Mouse (Mus musculus): Measurements from ENCODE around the gene Ccdc65. TPM values are rescaled to one million over a fixed set of nuclear protein-coding genes. Genes with fewer than 3 reads are reported as not detected.

The Ccdc65 gene
- total and polyA plus RNA-seq, 3 experiments: 0.13 TPM; not detected in 2

GRCm38 (mm10) chr15:98664042-98664907, 43.7 kb upstream of the Ccdc65 start (continued):
- peak; percentile 58; the same call in 1 of the 2 replicates for TF ChIP-seq MYC (IDR thresholded peaks at IDR 0.05; ENCODE audit: low read depth, low read length)
- no peak for TF ChIP-seq ZKSCAN1 (IDR thresholded peaks at IDR 0.05; ENCODE audit: low read depth, low read length)
- TF ChIP-seq ZNF384 (IDR thresholded peaks at IDR 0.05; ENCODE audit: low read depth, low read length): peak; percentile 89
- peak; percentile 72 for TF ChIP-seq GATA1 (IDR thresholded peaks at IDR 0.05; ENCODE audit: low read depth, low read length)
- TF ChIP-seq RCOR1 (IDR thresholded peaks at IDR 0.05; ENCODE audit: low read depth, low read length): 0 out of 2 replicates have a peak, but pooled peaks have one; percentile 27
- peak; percentile 84; the same call in 1 of the 2 replicates for TF ChIP-seq CHD1 (IDR thresholded peaks at IDR 0.05; ENCODE audit: low read depth, low read length)
- TF ChIP-seq CTCF (IDR thresholded peaks at IDR 0.05 in 2 of 3, conservative IDR thresholded peaks at IDR 0.05 in 1 of 3; ENCODE audit: control insufficient read depth in 1 of 3, insufficient read depth in 1 of 3, low read depth in 2 of 3, low read length in 3 of 3, poor library complexity in 1 of 3, severe bottlenecking in 1 of 3): peak; percentile 15 to 87 (median 50); a peak in 5 of 6 replicates
- no peak for TF ChIP-seq POLR2AphosphoS2 (IDR thresholded peaks at IDR 0.05; ENCODE audit: low read length)
- TF ChIP-seq MYB (IDR thresholded peaks at IDR 0.05; ENCODE audit: low read depth, low read length): no peak
- peak; percentile 94 for TF ChIP-seq SIN3A (IDR thresholded peaks at IDR 0.05; ENCODE audit: low read length)
- TF ChIP-seq MXI1 (IDR thresholded peaks at IDR 0.05; ENCODE audit: low read depth, low read length): peak; percentile 74; the same call in 1 of the 2 replicates
- peak; percentile 74 for TF ChIP-seq JUND (IDR thresholded peaks at IDR 0.05; ENCODE audit: low read depth, low read length)

GRCm38 (mm10) chr15:98672592-98672991, 35.4 kb upstream of the Ccdc65 start:
- Histone ChIP-seq H3K9me3 (replicated peaks; ENCODE audit: insufficient read depth, low read length) (no peaks in the 10 kb centered on the region), H3K27me3 (ENCODE audit: control insufficient read depth in 1 of 2, insufficient read depth in 2 of 2, low read length in 2 of 2) (no peaks in the 10 kb centered on the region), H3K79me2 (ENCODE audit: control insufficient read depth, insufficient read depth, low read length, poor library complexity) (no peaks in the 10 kb centered on the region), H3K27ac (ENCODE audit: control insufficient read depth, low read depth, low read length) (peak overlapping the region; percentile 20; the same call in 1 of the 2 replicates), H3K9ac (ENCODE audit: control insufficient read depth, low read depth, low read length, poor library complexity, severe bottlenecking) (no peak overlapping the region), H3K4me3 (ENCODE audit: control insufficient read depth in 1 of 2, insufficient read depth in 1 of 2, low read depth in 2 of 2, low read length in 2 of 2) (no peak overlapping the region), H3K4me1 (ENCODE audit: control insufficient read depth in 1 of 2, insufficient read depth in 2 of 2, low read length in 2 of 2) (peaks cover 2 to 15% of the 10 kb centered on the region in 2 experiments; a peak in 3 of 4 replicates), H3K36me3 (ENCODE audit: control insufficient read depth in 1 of 2, insufficient read depth in 2 of 2, low read length in 2 of 2) (peaks cover 0 to 6% of the 10 kb centered on the region in 2 experiments; a peak in 2 of 4 replicates)
- DNase-seq (ENCODE audit: low read depth, low spot score): no peak
- TF ChIP-seq ZKSCAN1 (IDR thresholded peaks at IDR 0.05; ENCODE audit: low read depth, low read length) (no peak), SMC3 (IDR thresholded peaks at IDR 0.05; ENCODE audit: low read depth, low read length) (no peak), ZNF384 (IDR thresholded peaks at IDR 0.05; ENCODE audit: low read depth, low read length) (no peak), RCOR1 (IDR thresholded peaks at IDR 0.05; ENCODE audit: low read depth, low read length) (no peak), GATA1 (IDR thresholded peaks at IDR 0.05; ENCODE audit: low read depth, low read length) (no peak), CHD1 (IDR thresholded peaks at IDR 0.05; ENCODE audit: low read depth, low read length) (no peak), USF1 (IDR thresholded peaks at IDR 0.05; ENCODE audit: low read depth, low read length) (no peak), MXI1 (IDR thresholded peaks at IDR 0.05; ENCODE audit: low read depth, low read length) (no peak), UBTF (IDR thresholded peaks at IDR 0.05; ENCODE audit: borderline replicate concordance, insufficient read depth, low read depth, low read length) (no peak)

GRCm38 (mm10) chr15:98673732-98674131, 34.3 kb upstream of the Ccdc65 start:
- Histone ChIP-seq H3K27ac (ENCODE audit: control insufficient read depth, low read depth, low read length) (no peak overlapping the region), H3K9me3 (replicated peaks; ENCODE audit: insufficient read depth, low read length) (no peaks in the 10 kb centered on the region), H3K36me3 (ENCODE audit: control insufficient read depth in 1 of 2, insufficient read depth in 2 of 2, low read length in 2 of 2) (peaks cover 0 to 13% of the 10 kb centered on the region in 2 experiments; a peak in 2 of 4 replicates), H3K9ac (ENCODE audit: control insufficient read depth, low read depth, low read length, poor library complexity, severe bottlenecking) (no peak overlapping the region), H3K27me3 (ENCODE audit: control insufficient read depth in 1 of 2, insufficient read depth in 2 of 2, low read length in 2 of 2) (no peaks in the 10 kb centered on the region), H3K4me1 (ENCODE audit: control insufficient read depth in 1 of 2, insufficient read depth in 2 of 2, low read length in 2 of 2) (peaks cover 4 to 21% of the 10 kb centered on the region in 2 experiments), H3K79me2 (ENCODE audit: control insufficient read depth, insufficient read depth, low read length, poor library complexity) (no peaks in the 10 kb centered on the region), H3K4me3 (ENCODE audit: control insufficient read depth in 1 of 2, insufficient read depth in 1 of 2, low read depth in 2 of 2, low read length in 2 of 2) (no peak overlapping the region)
- DNase-seq (ENCODE audit: low read depth, low spot score): no peak
- TF ChIP-seq USF1 (IDR thresholded peaks at IDR 0.05; ENCODE audit: low read depth, low read length) (no peak), POLR2AphosphoS5 (IDR thresholded peaks at IDR 0.05; ENCODE audit: borderline replicate concordance, low read depth, low read length) (no peak), GABPA (IDR thresholded peaks at IDR 0.05; ENCODE audit: low read depth, low read length) (no peak), E2F4 (IDR thresholded peaks at IDR 0.05; ENCODE audit: borderline replicate concordance, low read depth, low read length) (no peak), ZMIZ1 (IDR thresholded peaks at IDR 0.05; ENCODE audit: low read depth, low read length) (no peak), MAZ (IDR thresholded peaks at IDR 0.05; ENCODE audit: low read depth, low read length) (no peak), RCOR1 (IDR thresholded peaks at IDR 0.05; ENCODE audit: low read depth, low read length) (no peak), MYC (IDR thresholded peaks at IDR 0.05; ENCODE audit: low read depth, low read length) (no peak), GATA1 (IDR thresholded peaks at IDR 0.05; ENCODE audit: low read depth, low read length) (no peak), MYB (IDR thresholded peaks at IDR 0.05; ENCODE audit: low read depth, low read length) (no peak), MAX (IDR thresholded peaks at IDR 0.05; ENCODE audit: low read length) (no peak)
